Mouse (Mus musculus) thymus, postnatal 25 days (tissue): ENCODE data around the gene Olfr39.
"Not testable (repeated sequence)": the region's sequence is repeated elsewhere in the genome, so short reads cannot be mapped to it uniquely, and the experiment has no call there.

Experiments
- DNase-seq: peaks from one replicate; pipeline ENCODE4 v3.0.0; 2022

Gene Olfr39

DNA sequence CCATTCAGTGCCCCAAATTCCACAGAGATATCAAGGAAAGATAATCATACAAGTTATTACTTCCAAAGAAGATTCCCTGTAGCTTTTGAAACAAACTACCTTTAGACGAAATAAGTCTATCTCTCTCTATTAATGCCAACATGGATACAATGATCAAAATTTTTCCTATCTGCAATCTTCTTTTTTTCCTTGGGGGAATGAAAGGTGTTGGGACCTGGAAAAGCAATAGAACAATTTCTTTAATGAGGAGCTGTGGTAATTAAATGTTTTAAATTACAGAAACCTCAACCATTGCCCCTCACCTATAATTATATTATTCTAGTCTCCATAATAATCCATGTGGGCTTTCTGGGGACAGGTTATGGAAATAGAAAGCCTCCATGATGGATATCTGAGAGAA, at the start of gene Olfr39:
Gene Olfr39, plus strand, starts transcription at position 301 of the 400 bp plus-strand sequence.
- DNase-seq: no peak

DNA sequence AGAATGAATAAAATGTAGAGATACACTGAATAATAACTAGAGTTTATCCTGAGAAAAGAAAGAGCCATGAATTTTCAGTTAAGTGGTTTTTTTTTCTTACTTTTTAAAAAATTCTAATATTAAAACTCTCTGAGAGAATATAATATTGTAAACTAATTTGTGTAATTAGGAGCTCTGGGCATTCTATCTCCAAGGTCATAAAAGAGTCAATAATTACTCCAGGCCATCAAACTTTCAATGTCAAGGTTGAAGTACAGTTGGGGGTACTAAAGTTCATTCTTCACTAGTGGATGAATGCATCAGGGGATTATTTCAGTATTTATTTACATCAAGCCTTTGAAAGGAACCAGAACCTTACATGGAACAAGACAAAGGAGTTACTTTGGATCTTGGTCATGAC, 45.3 kb upstream of the Olfr39 start, which contains the start of gene Olfr872:
Gene Olfr872, plus strand, starts transcription at position 301 of the 400 bp plus-strand sequence.
- DNase-seq: no peak

DNA sequence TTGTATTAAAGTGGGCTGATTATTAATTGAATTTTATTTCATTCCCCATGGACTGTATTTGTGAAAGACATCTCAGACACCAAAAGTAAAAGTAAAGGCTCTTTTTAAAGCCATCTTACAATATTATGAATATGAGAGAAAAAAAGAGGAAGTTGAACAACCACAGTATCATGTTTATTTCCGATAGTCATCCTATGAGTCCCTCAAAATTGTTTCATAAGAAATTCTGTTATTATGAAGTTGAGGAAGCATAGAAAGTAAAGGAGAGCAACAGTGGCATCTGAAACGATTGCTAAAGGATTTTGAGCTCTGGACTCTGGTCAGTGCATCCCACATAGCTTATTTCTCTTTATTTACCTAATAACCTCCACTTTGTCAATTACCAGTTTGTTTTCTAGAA, 44.8 kb upstream of the Olfr39 start:
- no peak for DNase-seq

DNA sequence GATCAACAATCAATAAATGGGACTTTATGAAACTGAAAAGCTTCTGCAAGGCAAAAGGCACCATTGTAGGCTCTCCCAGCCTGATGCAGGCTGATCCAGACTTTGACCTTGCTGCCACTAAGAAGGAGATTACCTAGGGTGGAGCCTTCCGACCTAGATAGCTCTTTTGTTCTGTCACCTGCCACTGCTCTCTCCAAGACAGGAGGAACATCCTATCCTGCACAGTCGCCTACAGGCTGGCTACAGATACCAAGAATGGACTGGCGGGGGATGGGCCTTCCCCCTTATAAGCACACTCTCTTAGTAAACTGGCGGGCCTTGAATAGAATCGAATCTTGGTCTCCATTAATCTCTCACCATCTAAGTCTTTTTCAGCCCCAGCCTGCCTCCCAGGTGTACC, 13.4 kb downstream of the Olfr39 start:
- DNase-seq: not testable (repeated sequence)

DNA sequence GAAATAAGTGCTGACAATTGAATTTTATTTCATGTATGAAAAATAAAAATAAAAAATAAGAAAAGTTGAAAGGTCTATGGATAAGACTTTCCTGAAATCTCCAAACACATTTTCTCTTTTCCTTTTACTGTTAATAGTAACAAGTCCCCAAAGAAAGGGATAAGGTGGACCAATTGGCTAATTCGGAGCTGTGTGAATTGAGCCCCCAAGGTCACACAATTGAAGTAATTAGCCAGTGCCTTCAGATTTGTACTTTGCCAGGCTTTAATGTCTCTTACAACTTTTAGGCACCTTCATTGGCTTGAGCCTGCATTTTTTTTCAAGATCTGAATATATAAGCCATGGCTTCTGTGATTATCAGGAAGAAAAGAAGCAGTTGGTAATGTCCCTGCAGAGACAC, 16.1 kb downstream of the Olfr39 start, which contains the start of gene Olfr873:
Gene Olfr873, plus strand, starts transcription at position 301 of the 400 bp plus-strand sequence.
- DNase-seq: no peak

DNA sequence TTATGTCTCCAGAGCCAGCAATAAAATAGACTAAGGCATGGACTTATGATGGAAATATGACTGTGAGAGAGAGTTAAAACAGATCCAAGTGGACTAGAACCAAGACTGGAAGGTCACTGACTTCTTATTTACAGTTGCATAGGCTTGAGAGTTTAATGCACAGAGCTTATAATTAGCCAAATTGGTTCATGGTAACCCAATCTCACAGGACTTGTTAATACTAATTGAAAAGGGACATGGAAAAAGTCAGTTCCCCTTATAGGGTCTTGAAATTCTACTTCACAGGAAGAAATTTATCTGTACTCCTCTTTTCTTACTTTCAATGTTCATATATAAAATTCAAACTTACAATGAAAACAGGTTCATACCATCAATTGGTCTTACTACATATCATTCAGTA, 53.8 kb downstream of the Olfr39 start, which contains the start of gene Olfr18:
Gene Olfr18, minus strand, starts transcription at position 101 of the 400 bp plus-strand sequence.
- no peak for DNase-seq
